Comparison of ENCODE assay signal across 9 mouse cellular contexts in genomic region chr2:157063241-157063700, GRCm38 (mm10). TPM values are rescaled to one million over a fixed set of nuclear protein-coding genes. Genes with fewer than 3 reads are reported as not detected.
DNase-seq lines count a peak whose midpoint lies in the region; ATAC-seq lines count a peak whose summit lies in the region.
"Had no signal": no experiment of that assay in that cellular context is flagged by ENCODE, and none has a peak within 500 bp of the region (broad histone marks: within the 10 kb centered on the region; RNA-seq: fewer than 3 reads in every experiment).

No protein-coding gene starts in this region.

- 0 out of 2 replicates have a peak overlapping the region, but pooled peaks have one; percentile 39 for H3K27ac ChIP-seq in limb, embryonic 13.5 days
- H3K27ac ChIP-seq in limb, embryonic 10.5 days = no peak overlapping the region

- ATAC-seq in limb, embryonic 13.5 days (ENCODE audit: low FRiP score, low read depth) = no peak
- no peak for ATAC-seq in erythroblast, adult 5-6 weeks (replicated peaks; ENCODE audit: low FRiP score, poor library complexity, severe bottlenecking)

- no peak overlapping the region for H3K4me3 ChIP-seq in limb, embryonic 13.5 days
- no peak overlapping the region for H3K4me3 ChIP-seq in limb, embryonic 10.5 days

- H3K4me2 ChIP-seq in limb, embryonic 13.5 days (replicated peaks) = no peak overlapping the region

- peaks cover 27% of the 10 kb centered on the region for H3K36me3 ChIP-seq in limb, embryonic 13.5 days
- peaks cover 85% of the 10 kb centered on the region for H3K36me3 ChIP-seq in limb, embryonic 10.5 days

- H3K4me1 ChIP-seq in limb, embryonic 13.5 days = peaks cover 65% of the 10 kb centered on the region
- H3K4me1 ChIP-seq in limb, embryonic 10.5 days = peaks cover 46% of the 10 kb centered on the region

- peak; percentile 52 for DNase-seq in cerebellum, adult 11 months
- no peak for DNase-seq in cerebellum, adult 9-10 months
- DNase-seq in limb, embryonic 10.5 days (ENCODE audit: low spot score) = no peak
- DNase-seq in cerebellum, postnatal 25 days = peak; percentile 57 to 63
- peak; percentile 76 for DNase-seq in lung, postnatal 36 days
- no peak for DNase-seq in urinary bladder, postnatal 4 days (ENCODE audit: low spot score in 2 of 2)

- H3K9me3 ChIP-seq in limb, embryonic 13.5 days = no peaks in the 10 kb centered on the region
- no peaks in the 10 kb centered on the region for H3K9me3 ChIP-seq in limb, embryonic 10.5 days (replicated peaks)

- H3K9ac ChIP-seq in limb, embryonic 13.5 days = no peak overlapping the region

- 66% methylated on average over 4 of the region's 4 CpGs for WGBS in limb, embryonic 13.5 days
- 66% methylated on average over 4 of the region's 4 CpGs for WGBS in limb, embryonic 10.5 days

- H3K27me3 ChIP-seq in limb, embryonic 13.5 days = no peaks in the 10 kb centered on the region
- H3K27me3 ChIP-seq in limb, embryonic 10.5 days (ENCODE audit: low read depth, poor library complexity, severe bottlenecking) = no peaks in the 10 kb centered on the region

RNA-seq across cellular contexts. Expression of gene Soga1, which starts 15.8 kb away (rescaled TPM):
- polyA plus RNA-seq in limb, embryonic 13.5 days (2015; fragmentation: Nextera tagmentation; extraction: Ambion mirVana) = 4.1 and 4.2 TPM in 2 replicates
- polyA plus RNA-seq in limb, embryonic 10.5 days (2016; fragmentation: Nextera tagmentation; extraction: Ambion mirVana) = 5.3 and 5.7 TPM in 2 replicates
- total RNA-seq in erythroblast, adult 5-6 weeks (2015; ENCODE audit: low replicate concordance) = 0.21 and 1.3 TPM in 2 replicates
- total RNA-seq in erythroblast, adult 5-6 weeks (2017; ENCODE audit: low replicate concordance) = 0.56 and 1.1 TPM in 2 replicates

RNA-seq across cellular contexts. Expression of gene Tldc2, which starts 23.6 kb away (rescaled TPM):
- not detected in 2 replicates for polyA plus RNA-seq in limb, embryonic 13.5 days (2015; fragmentation: Nextera tagmentation; extraction: Ambion mirVana)
- not detected in 2 replicates for polyA plus RNA-seq in limb, embryonic 10.5 days (2016; fragmentation: Nextera tagmentation; extraction: Ambion mirVana)
- total RNA-seq in erythroblast, adult 5-6 weeks (2015; ENCODE audit: low replicate concordance) = not detected in 2 replicates
- total RNA-seq in erythroblast, adult 5-6 weeks (2017; ENCODE audit: low replicate concordance) = not detected in 2 replicates
- polyA plus RNA-seq: embryonic facial prominence, embryonic 11.5 days had no signal

RNA-seq across cellular contexts. Expression of gene Dsn1, which starts 56.3 kb away (rescaled TPM):
- 42.3 TPM in 2 replicates for polyA plus RNA-seq in limb, embryonic 13.5 days (2015; fragmentation: Nextera tagmentation; extraction: Ambion mirVana)
- polyA plus RNA-seq in limb, embryonic 10.5 days (2016; fragmentation: Nextera tagmentation; extraction: Ambion mirVana) = 51.3 and 61.5 TPM in 2 replicates
- total RNA-seq in erythroblast, adult 5-6 weeks (2015; ENCODE audit: low replicate concordance) = 12.3 and 14.8 TPM in 2 replicates
- total RNA-seq in erythroblast, adult 5-6 weeks (2017; ENCODE audit: low replicate concordance) = 21.2 TPM in 2 replicates

Comparison
In these comparisons a context has a peak if more than half of its experiments do, and no peak if none do; other contexts are left out.
1. DNase-seq: peak in cerebellum, adult 11 months (single experiment), cerebellum, postnatal 25 days (2 of 2) and lung, postnatal 36 days (single experiment); none in cerebellum, adult 9-10 months (single experiment), limb, embryonic 10.5 days (single experiment) and urinary bladder, postnatal 4 days (0 of 2).